Mouse (Mus musculus) midbrain, postnatal 0 days (tissue): ENCODE results near the gene Defb7. TPM values are rescaled to one million over a fixed set of nuclear protein-coding genes. Genes with fewer than 3 reads are reported as not detected.

Experiments
- ATAC-seq: fragments of 200-750 bp; cut with Nextera tagmentation; 2 replicates; pipeline ENCODE4 v1.8.0; 2017; ENCODE audit warnings: moderate number of reproducible peaks, mild to moderate bottlenecking, moderate TSS enrichment, moderate library complexity; ENCODE audit not compliant: low FRiP score
- DNase-seq: peaks from one replicate; pipeline ENCODE4 v3.0.0-alpha.2; 2015; ENCODE audit warnings: low spot score
- H3K27ac ChIP-seq: fragments of 300-500 bp; sonication (generic); 2 replicates; pipeline ENCODE4 v1.5.1; 2014; ENCODE audit warnings: low read depth, mild to moderate bottlenecking, low read length, mixed read lengths
- H3K27me3 ChIP-seq: fragments of 300-500 bp; sonication (generic); 2 replicates; pipeline ENCODE4 v1.6.1; 2014; ENCODE audit warnings: low read length, control low read depth, mixed read lengths; ENCODE audit not compliant: insufficient read depth
- H3K36me3 ChIP-seq: fragments of 300-500 bp; sonication (generic); 2 replicates; pipeline ENCODE4 v1.6.1; 2014; ENCODE audit warnings: low read length, control low read depth, mixed read lengths; ENCODE audit not compliant: insufficient read depth
- H3K4me1 ChIP-seq: fragments of 300-500 bp; sonication (generic); 2 replicates; pipeline ENCODE4 v1.6.1; 2014; ENCODE audit warnings: mild to moderate bottlenecking, control low read depth, antibody characterized with exemption, low read length, mixed read lengths; ENCODE audit not compliant: insufficient read depth
- H3K4me2 ChIP-seq: fragments of 300-500 bp; sonication (generic); 2 replicates; pipeline ENCODE4 v1.6.1; 2014; ENCODE audit warnings: low read depth, mild to moderate bottlenecking, low read length, mixed read lengths; ENCODE audit not compliant: poor library complexity, severe bottlenecking
- H3K4me3 ChIP-seq: fragments of 300-500 bp; sonication (generic); 2 replicates; pipeline ENCODE4 v1.5.1; 2014; ENCODE audit warnings: low read depth, mild to moderate bottlenecking, low read length, moderate library complexity
- H3K9ac ChIP-seq: fragments of 300-500 bp; sonication (generic); replicated peaks from 2 replicates; pipeline ENCODE4 v1.6.1; 2014; ENCODE audit warnings: mild to moderate bottlenecking, low read length, moderate library complexity, mixed read lengths; ENCODE audit not compliant: poor library complexity, severe bottlenecking
- H3K9me3 ChIP-seq: fragments of 300-500 bp; sonication (generic); 2 replicates; pipeline ENCODE4 v1.6.1; 2016; ENCODE audit warnings: low read length, control low read depth
- CTCF ChIP-seq: IDR thresholded peaks from 2 replicates; pipeline ENCODE4 v1.5.1; 2016; ENCODE audit warnings: antibody characterized with exemption, mild to moderate bottlenecking
- WGBS: fragments of 180-500 bp; shearing (Covaris S2); extraction: QIAGEN DNeasy Blood & Tissue Kit; methylation state at CpG from one replicate; pipeline ENCODE4 v1.1.7; 2014; 5-methylcytosine and 5-hydroxymethylcytosine counted together
- microRNA-seq: library from miRNA; unstranded; fragments of <30 nt; microRNA quantifications from one replicate; pipeline ENCODE4, GENCODE M21; 2016; ENCODE audit warnings: borderline number of aligned reads
- polyA plus RNA-seq: library from polyadenylated mRNA; unstranded; fragments of >200 nt; fragmentation: Nextera tagmentation; extraction: Ambion mirVana; gene quantifications from 2 replicates; pipeline ENCODE4 v1.2.1, GENCODE M21; 2015
- total RNA-seq: library from RNA; depleted of rRNA; stranded (reverse); fragments of >200 nt; gene quantifications from 2 replicates; pipeline ENCODE4 v1.2.3, GENCODE M21; 2014; rRNA removed

Gene Defb7
- total and polyA plus RNA-seq, 2 experiments from 2014 or later = not detected

DNA sequence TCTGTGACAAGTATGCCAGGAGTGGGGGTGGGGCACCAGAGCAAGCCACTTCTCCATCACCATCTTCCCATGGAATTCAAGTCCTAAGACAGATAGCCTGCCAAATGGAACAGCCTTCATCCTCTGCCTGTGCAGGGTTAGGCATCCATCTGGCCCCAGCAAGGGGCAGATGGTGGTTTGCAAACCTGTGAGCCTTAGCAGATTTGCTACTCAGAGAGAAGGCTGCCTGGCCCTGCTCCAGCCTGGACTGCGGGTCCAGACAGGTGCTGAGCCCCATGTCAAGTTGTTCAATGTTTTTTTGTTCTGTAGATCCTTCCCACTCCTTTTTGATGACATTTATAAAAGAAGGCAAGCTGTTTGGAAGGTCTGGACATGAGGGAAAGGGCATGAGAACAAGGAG lies 45.5 kb downstream of the Defb7 start:
- whole genome bisulfite sequencing = 47% methylated on average over 1 of the region's 1 CpGs
- Histone ChIP-seq H3K4me3 (no peak overlapping the region), H3K36me3 (no peaks in the 10 kb centered on the region), H3K27me3 (no peaks in the 10 kb centered on the region), H3K9me3 (peaks cover 26% of the 10 kb centered on the region; the same call in 1 of the 2 replicates), H3K27ac (no peak overlapping the region), H3K4me2 (no peak overlapping the region), H3K4me1 (no peaks in the 10 kb centered on the region), H3K9ac (no peak overlapping the region)
- ATAC-seq (no peak), DNase-seq (no peak)
- TF ChIP-seq CTCF = no peak

Small RNA genes lying within 50 kb of the gene (microRNA-seq; reads per million reads assigned to microRNA genes)
- gene Gm27288 = not detected
- not detected for gene Gm27852

Other genes with a start within 250 kb of the Defb7 start
- gene Defb5, start 247.5 kb upstream of the Defb7 start, total RNA-seq = not detected in 2 replicates
- gene Defb5, start 247.5 kb upstream of the Defb7 start, polyA plus RNA-seq = not detected in 2 replicates
- not detected in 2 replicates for gene Defb3, start 201.7 kb upstream of the Defb7 start, total RNA-seq
- not detected in 2 replicates for gene Defb3, start 201.7 kb upstream of the Defb7 start, polyA plus RNA-seq
- gene Defb8, start 47.5 kb upstream of the Defb7 start, total RNA-seq = not detected in 2 replicates
- gene Defb8, start 47.5 kb upstream of the Defb7 start, polyA plus RNA-seq = not detected in 2 replicates
- not detected in 2 replicates for gene 4930467E23Rik, start 234.5 kb downstream of the Defb7 start, total RNA-seq
- not detected in 2 replicates for gene 4930467E23Rik, start 234.5 kb downstream of the Defb7 start, polyA plus RNA-seq